Mouse (Mus musculus) cerebellum, adult 2 months (tissue): ENCODE results near the gene Zfp462. TPM values are rescaled to one million over a fixed set of nuclear protein-coding genes. Genes with fewer than 3 reads are reported as not detected.
"Not testable (repeated sequence)": the region's sequence is repeated elsewhere in the genome, so short reads cannot be mapped to it uniquely, and the experiment has no call there.

ENCODE experiments used
- DNase-seq, 2 experiments: peaks; one replicate each; pipeline ENCODE4 v3.0.0; 2021
- H3K27ac ChIP-seq: fragments of 200-500 bp; 2 replicates; pipeline ENCODE4 v1.5.1; 2012; ENCODE audit warnings: low read length, control low read depth, inconsistent platforms; ENCODE audit not compliant: insufficient read depth
- H3K27me3 ChIP-seq: fragments of 200-500 bp; 2 replicates; pipeline ENCODE4 v1.6.1; 2012; ENCODE audit warnings: inconsistent platforms, mild to moderate bottlenecking, low read length, moderate library complexity; ENCODE audit not compliant: control insufficient read depth, insufficient read depth
- H3K4me1 ChIP-seq: fragments of 200-500 bp; 2 replicates; pipeline ENCODE4 v1.6.1; 2011; ENCODE audit warnings: low read length; ENCODE audit not compliant: control insufficient read depth, insufficient read depth
- H3K4me3 ChIP-seq: fragments of 200-500 bp; replicated peaks from 2 replicates; pipeline ENCODE3; 2011; ENCODE audit warnings: mild to moderate bottlenecking, low read depth, low read length, control low read depth; ENCODE audit not compliant: insufficient read depth
- CTCF ChIP-seq: fragments of 200-500 bp; IDR thresholded peaks from 2 replicates; pipeline ENCODE4 v1.5.1; 2011; ENCODE audit warnings: low read depth, mild to moderate bottlenecking, control low read depth, low read length, moderate library complexity, borderline replicate concordance; ENCODE audit not compliant: insufficient read depth
- POLR2A ChIP-seq: fragments of 200-500 bp; IDR thresholded peaks from 2 replicates; pipeline ENCODE4 v1.6.1; 2011; ENCODE audit warnings: low read length, control low read depth, borderline replicate concordance; ENCODE audit not compliant: insufficient read depth
- WGBS: fragments of 180-500 bp; shearing (Covaris S2); methylation state at CpG from one replicate; pipeline ENCODE4 v1.1.7; 2018; 5-methylcytosine and 5-hydroxymethylcytosine counted together
- polyA plus RNA-seq: library from polyadenylated mRNA; depleted of rRNA; stranded (reverse); fragments of >200 nt; gene quantifications from 2 replicates; pipeline ENCODE4 v1.2.3, GENCODE M21; 2012; rRNA removed

Gene Zfp462
- polyA plus RNA-seq: 15.9 and 17.5 TPM in 2 replicates

DNA sequence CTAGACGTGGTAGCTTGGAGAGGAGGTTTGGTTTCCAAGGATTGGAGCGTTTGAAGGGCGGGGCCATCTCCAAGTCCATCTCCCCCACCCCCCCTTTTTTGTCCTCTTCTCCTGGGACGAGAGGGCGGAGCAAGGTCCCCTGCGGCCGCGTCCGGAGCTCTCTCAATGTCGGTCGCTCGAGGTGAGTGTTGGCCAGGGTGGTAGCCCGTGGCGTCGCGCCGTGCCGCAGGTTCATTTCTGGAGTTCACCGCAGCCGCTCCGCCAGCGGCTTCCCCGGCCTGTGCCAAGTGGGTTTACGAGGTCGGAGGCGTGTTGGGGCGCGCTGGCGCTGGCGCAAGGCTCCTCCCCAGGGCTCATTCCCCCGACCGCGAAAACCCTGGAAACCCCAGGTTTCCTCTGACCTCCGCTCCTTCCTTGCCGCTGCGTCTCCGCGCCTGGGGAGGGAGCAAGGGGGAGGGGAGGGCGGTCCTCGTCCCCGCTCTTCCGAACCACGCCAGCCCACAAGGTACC, at the start of gene Zfp462:
Gene Zfp462, plus strand, starts transcription at position 128 of the 510 bp plus-strand sequence.
- no peak within 1 kb of the TSS for H3K27ac ChIP-seq

DNA sequence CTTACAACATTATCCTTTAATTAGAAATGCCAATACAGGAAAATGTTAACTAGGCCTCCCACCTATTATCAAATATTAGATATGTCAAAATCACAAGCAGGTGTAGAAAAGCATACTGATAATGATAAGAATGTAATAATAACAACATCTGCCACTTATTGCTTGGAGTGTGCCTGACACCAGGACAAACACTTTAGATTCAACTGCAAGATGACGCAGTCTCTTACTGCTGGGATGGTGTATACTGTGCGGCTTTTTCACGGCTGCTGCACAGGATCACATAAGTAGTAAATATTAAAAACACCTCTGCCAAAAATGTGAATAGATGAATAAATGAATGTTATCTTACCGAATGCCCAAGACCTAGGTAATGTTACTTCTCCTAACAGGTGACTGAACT, 48.8 kb upstream of the Zfp462 start:
- DNase-seq: no peak
- TF ChIP-seq CTCF (no peak), POLR2A (no peak)
- Histone ChIP-seq H3K27me3 (no peaks in the 10 kb centered on the region), H3K4me3 (no peak overlapping the region), H3K4me1 (no peaks in the 10 kb centered on the region), H3K27ac (no peak overlapping the region)
- 92% methylated on average over 4 of the region's 4 CpGs for WGBS

More for the DNA sequence above, at the start of gene Zfp462:
- Histone ChIP-seq H3K27me3 (no peaks in the 10 kb centered on the region; the same call in 1 of the 2 replicates), H3K4me3 (peak within 1 kb of the TSS; percentile 32), H3K4me1 (no peaks in the 10 kb centered on the region; the same call in 1 of the 2 replicates)
- under 1% methylated on average over 43 of the region's 43 CpGs for WGBS
- DNase-seq: peak; percentile 20 to 39
- no peak for TF ChIP-seq CTCF
- no peak for TF ChIP-seq POLR2A

DNA sequence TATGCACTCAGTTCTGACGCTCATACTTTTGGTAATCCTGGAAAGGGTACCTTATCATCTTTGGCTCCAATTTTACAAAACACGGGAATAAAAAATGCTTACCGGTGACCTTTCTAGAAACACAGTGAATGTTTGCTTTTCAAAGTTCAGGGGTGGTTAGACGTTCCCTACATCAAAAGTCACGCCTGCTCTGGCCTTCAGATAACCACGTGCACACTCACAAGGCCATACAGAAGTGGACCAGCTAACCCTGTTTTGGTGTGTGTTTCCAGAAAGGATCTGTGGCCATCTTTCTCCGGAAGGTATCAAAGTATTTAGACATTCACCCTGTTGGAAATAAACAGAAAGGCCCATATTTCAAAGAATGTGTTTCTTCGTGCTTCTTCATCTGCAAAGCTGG, 40.2 kb upstream of the Zfp462 start:
- Histone ChIP-seq H3K4me3 (no peak overlapping the region), H3K4me1 (no peaks in the 10 kb centered on the region), H3K27ac (no peak overlapping the region), H3K27me3 (no peaks in the 10 kb centered on the region)
- DNase-seq: no peak
- TF ChIP-seq POLR2A (no peak), CTCF (no peak)
- WGBS: 93% methylated on average over 8 of the region's 8 CpGs

GRCm38 (mm10) chr4:54905399-54905953, 39.4 kb upstream of the Zfp462 start:
- Histone ChIP-seq H3K4me3 (no peak overlapping the region), H3K4me1 (no peaks in the 10 kb centered on the region), H3K27ac (no peak overlapping the region), H3K27me3 (no peaks in the 10 kb centered on the region)
- no peak for DNase-seq
- TF ChIP-seq CTCF (no peak), POLR2A (no peak)
- WGBS: 86% methylated on average over 7 of the region's 7 CpGs

DNA sequence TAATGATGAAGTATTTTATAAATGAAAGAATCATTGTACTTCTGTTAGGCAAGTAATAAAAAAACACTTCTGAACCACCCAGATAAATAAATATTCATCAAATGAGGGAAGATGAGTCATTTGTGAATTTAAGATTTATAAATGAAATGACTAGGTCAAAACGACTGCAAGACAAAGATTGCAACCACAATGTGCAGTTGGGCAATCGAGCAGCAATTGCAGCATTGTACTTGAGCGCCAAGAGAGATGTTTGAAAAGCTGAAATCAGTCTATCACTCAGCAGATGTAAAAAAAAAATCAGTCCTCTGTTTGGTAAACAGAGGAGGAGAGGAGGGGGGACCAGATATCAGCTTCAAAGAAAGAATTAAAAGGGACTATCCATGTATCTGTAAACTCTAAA, 34.5 kb upstream of the Zfp462 start:
- Histone ChIP-seq H3K27me3 (no peaks in the 10 kb centered on the region), H3K4me1 (no peaks in the 10 kb centered on the region), H3K27ac (no peak overlapping the region), H3K4me3 (no peak overlapping the region)
- WGBS: 88% methylated on average over 3 of the region's 3 CpGs
- no peak for DNase-seq
- no peak for TF ChIP-seq POLR2A
- no peak for TF ChIP-seq CTCF

DNA sequence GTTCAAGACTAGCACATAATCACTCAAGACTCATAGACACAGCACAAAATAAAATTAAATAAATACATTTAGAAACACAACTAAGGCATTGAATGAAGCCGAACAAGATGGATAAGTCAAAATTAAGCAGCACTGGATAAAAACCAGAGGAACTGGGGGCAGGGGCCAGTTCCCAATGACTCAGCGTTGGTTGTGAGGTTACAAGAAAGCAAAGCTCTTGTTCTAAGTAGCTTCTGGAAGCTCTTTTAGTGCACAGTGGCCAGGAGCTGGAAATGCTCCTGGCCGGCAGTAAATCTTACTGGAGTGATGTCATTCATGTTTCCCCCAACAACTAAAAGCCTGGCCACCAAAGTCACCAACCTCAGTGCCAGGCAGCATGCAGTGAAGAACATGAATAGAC, 26.6 kb upstream of the Zfp462 start:
- WGBS: 82% methylated on average over 3 of the region's 3 CpGs
- TF ChIP-seq POLR2A (no peak), CTCF (no peak)
- Histone ChIP-seq H3K27ac (no peak overlapping the region), H3K4me3 (no peak overlapping the region), H3K4me1 (no peaks in the 10 kb centered on the region), H3K27me3 (no peaks in the 10 kb centered on the region)
- DNase-seq: no peak

GRCm38 (mm10) chr4:54923386-54923785, 21.5 kb upstream of the Zfp462 start:
- H3K27ac ChIP-seq: no peak overlapping the region
- no peaks in the 10 kb centered on the region for H3K27me3 ChIP-seq
- no peak for DNase-seq
- no peak for TF ChIP-seq CTCF
- TF ChIP-seq POLR2A: no peak
- WGBS: 98% methylated on average over 2 of the region's 2 CpGs
- H3K4me3 ChIP-seq: no peak overlapping the region
- H3K4me1 ChIP-seq: no peaks in the 10 kb centered on the region

- WGBS: 92% methylated on average over 2 of the region's 2 CpGs
- Histone ChIP-seq H3K4me1 (no peaks in the 10 kb centered on the region), H3K4me3 (no peak overlapping the region), H3K27me3 (no peaks in the 10 kb centered on the region), H3K27ac (no peak overlapping the region)
- TF ChIP-seq CTCF (no peak), POLR2A (no peak)
- DNase-seq: no peak
These were observed 20.5 kb upstream of the Zfp462 start for GRCm38 (mm10) chr4:54924306-54924705.

- not testable (repeated sequence) for H3K27ac ChIP-seq, DNase-seq, H3K4me3 ChIP-seq, H3K4me1 ChIP-seq, H3K27me3 ChIP-seq
- WGBS: 93% methylated on average over 5 of the region's 5 CpGs
These were observed 18.4 kb upstream of the Zfp462 start for GRCm38 (mm10) chr4:54926456-54926855.

DNA sequence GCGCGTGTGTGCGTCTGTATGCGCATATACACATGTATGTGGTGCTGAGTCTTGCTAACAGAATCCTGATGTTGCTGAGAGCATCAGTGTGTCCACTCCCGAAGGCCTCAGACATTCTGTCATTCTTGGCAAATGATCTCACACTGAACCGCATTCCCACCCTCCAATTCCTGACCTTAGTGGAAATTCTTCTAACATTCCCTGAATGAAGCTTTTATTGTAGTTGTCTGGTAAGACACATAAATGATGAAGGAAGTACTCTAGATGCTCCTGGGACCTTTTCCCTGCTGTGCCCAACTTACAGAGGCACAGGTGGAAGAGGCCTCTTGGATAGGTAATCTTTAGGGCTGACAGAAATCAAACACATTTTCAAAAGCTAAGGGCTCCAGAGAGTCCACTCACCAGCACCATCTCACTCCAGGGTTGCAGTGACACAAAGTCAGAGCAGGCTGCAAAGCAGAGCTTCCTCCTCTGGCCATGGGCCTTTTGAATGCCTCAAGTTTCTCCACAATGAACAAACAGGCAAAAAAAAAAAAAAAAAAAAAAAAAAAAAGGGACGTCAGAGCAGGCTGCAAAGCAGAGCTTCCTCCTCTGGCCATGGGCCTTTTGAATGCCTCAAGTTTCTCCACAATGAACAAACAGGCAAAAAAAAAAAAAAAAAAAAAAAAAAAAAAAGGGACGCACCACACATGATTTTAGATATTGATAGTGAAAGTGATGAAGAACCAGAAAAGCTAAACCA, 17.4 kb upstream of the Zfp462 start:
- not testable (repeated sequence) for DNase-seq, H3K27ac ChIP-seq, H3K4me1 ChIP-seq, H3K4me3 ChIP-seq, H3K27me3 ChIP-seq
- WGBS: 81% methylated on average over 8 of the region's 8 CpGs
